Mouse (Mus musculus) left cerebral cortex, postnatal 14 days (tissue): ENCODE measurements around the gene Gm21969. TPM values are rescaled to one million over a fixed set of nuclear protein-coding genes. Genes with fewer than 3 reads are reported as not detected.

ENCODE experiments used
- DNase-seq, 2 experiments: peaks; one replicate each; pipeline ENCODE4 v3.0.0; 2021 to 2022; ENCODE audit warnings: low spot score in 2 of 2, mixed read lengths in 1 of 2
- intact Hi-C: fragments of 180-260 bp; cut with DNase I; formaldehyde crosslinking; loops from one replicate; pipeline ENCODE4 v1.15.1; 2025
- microRNA-seq, 2 experiments: library from miRNA; unstranded; fragments of <30 nt; microRNA quantifications; one replicate each; pipeline ENCODE4 v1.2.0; 2022
- total RNA-seq, 2 experiments: library from RNA; stranded (reverse); gene quantifications; 2 replicates each; pipeline ENCODE4 v1.2.3; 2021

Gm21969 gene
- total RNA-seq, 2 experiments from 2014 or later, result not detected

DNA sequence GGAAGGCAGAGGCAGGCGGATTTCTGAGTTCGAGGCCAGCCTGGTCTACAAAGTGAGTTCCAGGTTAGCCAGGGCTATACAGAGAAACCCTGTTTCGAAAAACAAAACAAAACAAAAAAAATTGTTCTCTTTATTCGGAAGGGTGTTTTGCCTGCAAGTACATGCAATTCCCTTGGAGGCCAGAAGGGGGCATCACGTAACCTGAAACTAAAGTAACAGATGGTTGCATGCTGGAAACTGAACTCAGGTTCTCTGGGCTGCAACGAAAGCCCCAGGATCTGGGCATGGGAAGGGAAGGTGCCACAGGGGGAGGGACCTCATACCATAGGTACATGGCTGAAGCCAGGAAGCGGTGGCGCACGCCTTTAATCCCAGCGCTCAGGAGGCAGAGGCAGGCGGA, 100.5 kb downstream of the Gm21969 start:
- intact Hi-C loops, result no loop called here
- no peak for DNase-seq

GRCm38 (mm10) chr4:139705986-139706385, 103.0 kb downstream of the Gm21969 start:
- DNase-seq, result no peak
- intact Hi-C loops, result no loop called here

GRCm38 (mm10) chr4:139710467-139711334, 107.7 kb downstream of the Gm21969 start:
- no peak for DNase-seq

More at GRCm38 (mm10) chr4:139710467-139711334, 107.7 kb downstream of the Gm21969 start:
- intact Hi-C loops, result no loop called here

Small RNA genes lying within 50 kb of the gene (microRNA-seq; reads per million reads assigned to microRNA genes)
- gene Gm25571, result 0 reads per million in 2 experiments
- 1.7 to 2.1 reads per million in 2 experiments for gene Mir7020

Other genes starting within 250 kb of the Gm21969 start
- 10 to 100 TPM; 17.2 to 19.6 TPM for gene Iffo2, start 72.6 kb upstream of the Gm21969 start, total RNA-seq
- gene Aldh4a1, start 19.7 kb downstream of the Gm21969 start, total RNA-seq, result 10 to 100 TPM; 17.4 to 18.1 TPM
- gene Tas1r2, start 50.4 kb downstream of the Gm21969 start, total RNA-seq, result not detected
- not detected for gene Pax7, start 230.3 kb downstream of the Gm21969 start, total RNA-seq